In genomic region chr9:21748033-21748432, GRCm38 (mm10) we compare ENCODE assay signal across 9 mouse cellular contexts. TPM values are rescaled to one million over a fixed set of nuclear protein-coding genes. Genes with fewer than 3 reads are reported as not detected.
DNase-seq lines count a peak whose midpoint lies in the region; ATAC-seq lines count a peak whose summit lies in the region.
"Had no signal": no experiment of that assay in that cellular context is flagged by ENCODE, and none has a peak within 500 bp of the region (broad histone marks: within the 10 kb centered on the region; RNA-seq: fewer than 3 reads in every experiment).

No protein-coding gene starts in this region.

- no peak overlapping the region for H3K4me3 ChIP-seq in kidney, embryonic 14.5 days (ENCODE audit: low read length)
- H3K4me3 ChIP-seq: embryonic facial prominence, embryonic 13.5 days had no signal

- no peaks in the 10 kb centered on the region for H3K9me3 ChIP-seq in kidney, embryonic 14.5 days (ENCODE audit: control insufficient read depth, low read length)
- H3K9me3 ChIP-seq: embryonic facial prominence, embryonic 13.5 days had no signal

- H3K27me3 ChIP-seq in kidney, embryonic 14.5 days (ENCODE audit: control insufficient read depth, insufficient read depth, low read length) = no peaks in the 10 kb centered on the region
- H3K27me3 ChIP-seq: embryonic facial prominence, embryonic 13.5 days had no signal

- peaks cover 61% of the 10 kb centered on the region for H3K36me3 ChIP-seq in kidney, embryonic 14.5 days (ENCODE audit: control insufficient read depth, insufficient read depth, low read length)

- H3K27ac ChIP-seq in kidney, embryonic 14.5 days (ENCODE audit: low read depth, low read length) = no peak overlapping the region
- H3K27ac ChIP-seq: embryonic facial prominence, embryonic 13.5 days had no signal

- no peak overlapping the region for H3K9ac ChIP-seq in kidney, embryonic 14.5 days (ENCODE audit: low read depth, low read length)
- H3K9ac ChIP-seq: embryonic facial prominence, embryonic 13.5 days had no signal

- WGBS in kidney, embryonic 14.5 days = 53% methylated on average over 7 of the region's 7 CpGs

- DNase-seq in kidney, adult 11 months = peak; percentile 76
- peak; percentile 86 for DNase-seq in adrenal gland, postnatal 14 days
- DNase-seq in heart, adult 8-10 months (ENCODE audit: low spot score) = peak; percentile 55
- peak; percentile 74 for DNase-seq in kidney, adult 9 months
- DNase-seq in retina, postnatal 1 day = no peak
- DNase-seq in Muller cell, postnatal 12 days (ENCODE audit: inconsistent ontology term) = no peak

- H3K4me2 ChIP-seq in kidney, embryonic 14.5 days (replicated peaks; ENCODE audit: low read depth, low read length) = no peak overlapping the region
- H3K4me2 ChIP-seq: embryonic facial prominence, embryonic 13.5 days had no signal

- no peak for ATAC-seq in kidney, embryonic 14.5 days (ENCODE audit: low FRiP score, low TSS enrichment)
- ATAC-seq in megakaryocyte-erythroid progenitor cell, adult 5-6 weeks (replicated peaks; ENCODE audit: low FRiP score, low TSS enrichment, poor library complexity, severe bottlenecking) = peak; percentile 92

- peaks cover 10% of the 10 kb centered on the region; the same call in 1 of the 2 replicates for H3K4me1 ChIP-seq in kidney, embryonic 14.5 days (ENCODE audit: control insufficient read depth, insufficient read depth, low read length)

RNA-seq across cellular contexts. Expression of gene Spc24, which starts 12.1 kb away (rescaled TPM):
- 139 and 150 TPM in 2 replicates for polyA plus RNA-seq in kidney, embryonic 14.5 days (2014; fragmentation: Nextera tagmentation; extraction: Ambion mirVana)
- 9.1 and 10.4 TPM in 2 replicates for total RNA-seq in adrenal gland, postnatal 14 days (2021)
- total RNA-seq in heart, adult 8-10 months (2022) = 1 to 10 TPM; 5.6 to 8.6 (median 7.7) TPM
- total RNA-seq in megakaryocyte-erythroid progenitor cell, adult 5-6 weeks (2014; fragmentation: Nextera tagmentation) = 49.0 and 79.0 TPM in 2 replicates
- 77.1 and 107 TPM in 2 replicates for total RNA-seq in megakaryocyte-erythroid progenitor cell, adult 5-6 weeks (2017)

RNA-seq across cellular contexts. Expression of gene Ldlr, which starts 24.8 kb away (rescaled TPM):
- 13.2 and 15.8 TPM in 2 replicates for polyA plus RNA-seq in kidney, embryonic 14.5 days (2014; fragmentation: Nextera tagmentation; extraction: Ambion mirVana)
- total RNA-seq in adrenal gland, postnatal 14 days (2021) = 42.6 and 60.4 TPM in 2 replicates
- total RNA-seq in heart, adult 8-10 months (2022) = 1 to 10 TPM; 2.3 to 3.8 (median 3.0) TPM
- total RNA-seq in megakaryocyte-erythroid progenitor cell, adult 5-6 weeks (2014; fragmentation: Nextera tagmentation) = 8.4 and 14.8 TPM in 2 replicates
- total RNA-seq in megakaryocyte-erythroid progenitor cell, adult 5-6 weeks (2017) = 11.5 and 13.9 TPM in 2 replicates

RNA-seq across cellular contexts. Expression of gene Kank2, which starts 50.5 kb away (rescaled TPM):
- 9.4 and 14.3 TPM in 2 replicates for polyA plus RNA-seq in kidney, embryonic 14.5 days (2014; fragmentation: Nextera tagmentation; extraction: Ambion mirVana)
- total RNA-seq in adrenal gland, postnatal 14 days (2021) = 31.5 and 31.8 TPM in 2 replicates
- total RNA-seq in heart, adult 8-10 months (2022) = 10 to 100 TPM; 64.2 to 67.2 (median 65.6) TPM
- 0.61 TPM in 1 of 2 replicates, not detected in the other for total RNA-seq in megakaryocyte-erythroid progenitor cell, adult 5-6 weeks (2014; fragmentation: Nextera tagmentation)
- 0.23 TPM in 1 of 2 replicates, not detected in the other for total RNA-seq in megakaryocyte-erythroid progenitor cell, adult 5-6 weeks (2017)

Comparison
In these comparisons a context has a peak if more than half of its experiments do, and no peak if none do; other contexts are left out.
1. DNase-seq: peak in kidney, adult 11 months (single experiment), adrenal gland, postnatal 14 days (single experiment), heart, adult 8-10 months (single experiment) and kidney, adult 9 months (single experiment); none in retina, postnatal 1 day (single experiment) and Muller cell, postnatal 12 days (single experiment).
2. RNA of gene Kank2, which starts 50.5 kb away (total RNA-seq): 64.2 to 67.2 TPM in heart, adult 8-10 months and 31.5 to 31.8 TPM in adrenal gland, postnatal 14 days; 0.23 to 0.61 TPM in megakaryocyte-erythroid progenitor cell, adult 5-6 weeks; every median in the first group is over 10 times any median in the second.